Mouse (Mus musculus) WW6 (cell line): Measurements from ENCODE around the gene Vps45.

ENCODE experiments used
- DNase-seq: peaks from one replicate; pipeline ENCODE4 v3.0.0-alpha.2; 2013; ENCODE audit warnings: low read depth, low spot score

Vps45 gene

DNA sequence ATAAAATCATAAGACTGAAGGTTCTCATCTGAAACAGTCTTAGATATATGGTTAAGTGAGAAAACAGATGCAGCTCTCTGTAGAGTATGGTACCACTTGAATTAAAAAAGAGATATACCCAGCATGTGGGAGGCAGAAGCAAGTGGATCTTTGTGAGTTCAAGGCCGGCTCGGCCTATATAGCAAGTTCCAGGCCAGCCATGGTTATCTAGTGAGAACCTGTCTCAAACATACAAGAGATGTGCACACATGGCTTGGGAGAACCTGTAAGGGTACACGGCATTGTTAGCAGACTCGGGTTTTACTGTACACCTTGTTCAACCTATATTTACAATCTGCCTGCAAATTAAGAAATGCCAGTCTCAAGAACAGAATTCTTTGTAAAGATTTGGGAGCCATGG lies 19.4 kb downstream of the Vps45 start:
- DNase-seq: no peak

DNA sequence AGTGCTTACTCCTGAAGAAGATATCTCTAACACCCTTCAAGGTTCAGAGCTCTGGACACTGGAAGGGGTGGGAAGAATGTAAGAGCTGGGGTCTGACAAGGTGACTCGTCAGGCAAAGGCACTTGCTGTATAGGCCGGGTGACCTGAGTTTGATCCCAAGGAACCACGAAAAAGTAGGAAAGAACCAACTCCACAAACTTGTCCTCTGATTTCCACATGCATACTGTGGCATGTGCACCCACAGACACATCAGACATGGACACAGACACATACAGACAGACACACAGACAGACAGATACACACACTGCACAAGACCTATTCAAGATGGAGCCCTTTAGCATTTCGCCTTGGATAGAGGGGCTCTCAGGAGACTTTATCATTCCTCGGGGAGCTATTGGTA lies 20.1 kb downstream of the Vps45 start:
- DNase-seq: no peak

DNA sequence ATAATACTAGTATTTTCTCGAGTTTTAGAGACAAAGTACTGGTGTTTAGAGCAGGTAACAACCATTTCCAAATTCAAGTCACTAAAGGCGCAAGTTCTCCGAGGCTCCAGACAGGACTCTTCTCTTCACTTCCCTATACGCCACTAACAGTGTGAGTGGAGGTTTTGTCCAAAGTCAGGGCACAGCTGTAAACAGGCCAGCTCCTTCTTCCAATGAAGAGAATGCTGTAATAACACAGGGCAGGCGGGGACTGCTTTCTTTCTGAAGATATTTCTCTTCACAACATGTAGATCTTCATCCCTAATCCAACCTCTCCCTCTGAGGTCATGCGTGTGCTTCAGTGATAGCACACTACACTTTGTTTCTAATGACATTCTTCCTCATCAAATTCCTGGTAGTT lies 21.5 kb downstream of the Vps45 start:
- no peak for DNase-seq

DNA sequence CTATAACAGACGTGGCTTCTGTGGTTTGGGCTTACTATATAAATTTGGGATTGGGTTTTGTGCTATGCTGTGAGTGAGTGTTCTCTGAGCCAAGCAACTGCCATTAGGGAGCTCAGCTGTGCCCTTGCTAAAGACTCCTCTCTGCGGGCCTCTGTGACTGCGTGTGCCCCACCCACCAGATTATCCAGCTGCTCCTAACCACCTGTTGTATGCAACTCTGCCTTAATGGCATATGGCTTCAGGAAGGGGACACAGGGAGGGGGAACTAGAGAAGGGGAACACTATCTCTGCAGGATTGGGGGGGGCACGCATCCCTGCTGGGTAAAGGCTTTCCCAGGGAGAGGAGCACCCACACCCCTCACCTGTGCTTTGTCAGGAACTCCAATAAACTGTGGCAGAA lies 25.2 kb downstream of the Vps45 start:
- DNase-seq: no peak

DNA sequence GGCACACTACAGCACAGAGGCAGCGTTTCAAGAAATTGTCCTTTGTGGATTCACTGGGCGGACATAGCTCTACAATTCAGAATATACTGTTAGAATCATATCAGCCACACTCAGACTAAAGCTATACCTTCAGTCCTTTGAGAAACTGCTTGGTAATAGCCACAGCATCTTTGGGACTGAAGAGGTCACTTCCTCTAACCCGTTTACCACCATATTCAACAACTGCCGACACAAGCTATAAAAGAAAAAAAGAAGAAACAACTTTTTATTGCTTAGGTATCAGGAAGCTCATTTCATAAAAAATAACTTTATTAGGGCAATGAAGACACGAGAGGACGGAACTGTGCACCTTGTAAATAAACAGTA lies 25.6 kb downstream of the Vps45 start:
- DNase-seq: no peak

DNA sequence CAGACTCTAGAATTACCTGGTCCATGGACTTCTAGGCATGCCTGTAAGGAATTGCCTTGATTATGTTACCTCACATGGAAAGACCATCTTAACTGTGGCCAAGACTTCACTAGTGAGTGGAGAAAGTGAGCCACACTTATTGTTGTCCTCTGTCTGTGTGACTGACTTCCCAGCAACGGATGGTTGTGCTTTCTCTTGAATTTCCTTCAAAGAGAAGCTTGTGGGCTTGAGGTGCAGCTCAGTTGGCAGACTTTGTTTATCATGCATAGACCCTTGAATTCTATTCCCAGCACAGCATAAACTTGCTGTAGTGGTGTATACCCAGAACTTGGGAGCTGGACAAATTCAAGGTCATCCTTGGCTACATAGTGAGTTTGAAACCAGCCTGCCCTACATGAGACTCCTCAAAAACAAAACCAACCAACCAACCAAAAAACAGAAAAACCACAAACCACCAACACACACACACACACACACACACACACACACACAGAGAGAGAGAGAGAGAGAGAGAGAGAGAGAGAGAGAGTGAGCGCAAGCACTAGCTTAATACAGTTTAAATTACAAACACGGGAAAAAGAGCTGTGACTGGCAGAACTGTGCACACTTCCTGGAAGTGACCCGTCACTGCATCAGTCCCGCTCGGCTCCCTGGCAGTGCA lies 26.1 kb downstream of the Vps45 start:
- DNase-seq: no peak

DNA sequence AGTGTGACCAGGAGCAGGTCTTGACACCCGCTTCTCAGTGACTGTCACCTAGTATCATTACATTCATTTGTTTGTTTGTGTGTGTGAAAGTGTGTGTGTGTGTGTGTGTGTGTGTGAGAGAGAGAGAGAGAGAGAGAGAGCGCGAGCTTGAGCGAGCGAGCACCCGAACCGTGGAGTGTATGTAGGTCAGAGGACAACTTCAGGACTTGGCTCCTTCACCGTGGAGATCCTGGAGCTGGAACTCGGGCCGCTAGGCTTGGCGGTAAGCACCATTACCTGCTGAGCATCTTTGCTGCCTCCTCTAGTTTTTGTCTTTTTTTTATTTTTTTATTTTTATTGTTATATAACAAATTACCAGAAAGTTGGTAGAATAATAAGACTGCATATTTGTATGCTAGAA lies 28.5 kb downstream of the Vps45 start:
- DNase-seq: no peak

DNA sequence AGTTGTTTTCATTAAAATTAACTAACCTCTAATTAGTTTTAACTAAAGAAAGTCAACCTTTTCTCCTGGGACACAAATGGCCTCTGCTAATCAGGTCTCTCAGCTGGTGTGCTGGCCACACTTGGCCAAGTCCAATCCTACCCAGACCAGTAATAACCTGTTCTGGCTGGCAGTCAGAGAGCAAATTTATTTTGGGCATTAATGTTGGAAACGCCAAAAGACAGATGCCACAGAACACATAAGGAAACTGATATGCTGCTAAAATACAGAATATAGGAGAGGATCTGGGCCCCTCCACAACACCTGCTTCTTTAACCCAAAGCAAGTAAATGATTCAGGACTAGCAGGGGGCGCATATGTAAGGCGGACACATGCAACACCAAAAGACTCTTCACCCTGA lies 28.9 kb downstream of the Vps45 start:
- no peak for DNase-seq

DNA sequence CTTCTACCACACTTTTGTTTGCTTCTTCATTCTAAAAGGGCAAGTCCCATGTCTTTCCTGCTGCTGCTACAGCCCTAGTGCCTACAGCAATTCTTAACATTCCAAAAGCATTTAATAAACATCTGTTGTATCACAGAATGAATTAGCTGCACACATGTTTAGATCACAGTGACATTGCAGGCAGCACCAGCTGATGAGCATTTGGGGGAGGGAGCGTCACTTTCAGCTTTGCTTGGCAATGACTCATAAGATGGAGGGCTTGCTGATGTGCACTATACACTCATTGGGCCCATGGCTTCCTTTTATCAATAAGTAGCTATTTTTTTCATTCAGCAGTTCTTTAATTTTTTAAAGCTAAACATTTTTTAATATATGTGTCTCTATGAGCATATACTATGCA lies 30.4 kb downstream of the Vps45 start:
- no peak for DNase-seq

DNA sequence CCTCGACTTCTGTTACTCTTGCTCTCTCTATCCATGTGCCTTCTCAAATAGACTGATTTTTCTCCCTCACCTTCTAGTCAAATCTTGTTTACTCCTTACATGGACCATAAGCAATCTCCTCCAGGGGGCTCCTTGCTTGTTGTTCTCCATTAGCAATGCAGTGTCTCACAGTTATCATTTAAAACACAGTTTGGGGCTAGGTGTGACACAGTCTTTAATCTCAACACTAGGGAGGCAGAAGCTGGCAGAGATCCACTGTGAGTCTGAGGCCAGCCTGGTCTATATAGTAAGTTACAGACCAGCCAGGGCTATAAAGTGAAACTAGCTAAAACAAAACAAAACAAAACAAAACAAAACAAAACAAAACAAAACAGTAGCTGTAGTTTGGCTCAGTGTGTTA lies 31.1 kb downstream of the Vps45 start:
- DNase-seq: no peak

DNA sequence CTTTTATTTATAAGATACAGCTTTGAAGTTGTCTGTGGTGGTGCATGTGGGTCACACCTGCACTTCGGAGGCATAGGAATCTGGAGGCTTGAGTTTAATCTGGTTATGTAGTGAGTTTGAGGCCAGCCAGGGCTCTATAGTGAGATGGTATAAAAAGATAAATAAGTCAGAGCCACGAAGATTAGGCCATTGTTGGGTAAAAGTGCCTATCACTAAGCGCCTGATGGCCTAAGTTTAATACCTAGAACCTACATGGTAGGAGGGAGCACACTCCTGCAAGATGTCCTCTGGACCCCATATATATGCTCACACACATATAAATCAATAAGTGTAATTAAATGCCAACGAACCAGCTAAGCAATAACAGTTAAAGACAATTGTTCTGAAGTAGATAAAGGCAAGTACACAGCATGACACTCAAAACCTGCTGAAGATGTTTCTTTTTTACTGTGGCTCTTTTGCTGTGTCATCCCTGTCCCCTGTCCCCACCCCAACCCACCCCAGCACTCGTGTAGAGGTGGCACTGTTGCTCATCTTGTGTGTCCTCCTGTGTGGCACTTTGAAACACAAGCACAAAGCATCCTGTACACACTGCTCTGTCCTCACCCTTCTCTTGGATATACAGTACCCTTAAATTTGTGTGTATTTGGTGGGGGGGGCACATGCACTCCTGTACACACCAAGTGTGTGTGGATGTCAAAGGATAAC lies 36.7 kb downstream of the Vps45 start:
- no peak for DNase-seq

DNA sequence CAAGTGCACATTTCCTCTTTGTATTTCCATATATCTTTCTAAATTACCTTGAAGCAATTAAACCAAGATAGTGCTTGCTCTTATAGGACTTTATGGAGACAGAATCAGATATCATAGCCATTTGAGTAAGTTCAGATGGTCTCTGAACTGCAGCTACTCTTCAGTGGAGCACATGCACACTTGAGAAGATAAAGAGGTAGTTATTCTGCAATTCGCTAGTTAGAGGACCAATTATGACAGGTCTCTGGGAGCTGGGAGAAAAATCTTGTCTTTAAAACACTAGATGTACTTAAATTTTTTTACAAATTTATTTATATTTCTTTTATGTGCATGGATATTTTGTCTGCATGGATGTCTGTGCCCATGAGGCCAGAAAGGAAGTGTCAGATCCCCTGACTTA lies 37.5 kb downstream of the Vps45 start:
- no peak for DNase-seq

DNA sequence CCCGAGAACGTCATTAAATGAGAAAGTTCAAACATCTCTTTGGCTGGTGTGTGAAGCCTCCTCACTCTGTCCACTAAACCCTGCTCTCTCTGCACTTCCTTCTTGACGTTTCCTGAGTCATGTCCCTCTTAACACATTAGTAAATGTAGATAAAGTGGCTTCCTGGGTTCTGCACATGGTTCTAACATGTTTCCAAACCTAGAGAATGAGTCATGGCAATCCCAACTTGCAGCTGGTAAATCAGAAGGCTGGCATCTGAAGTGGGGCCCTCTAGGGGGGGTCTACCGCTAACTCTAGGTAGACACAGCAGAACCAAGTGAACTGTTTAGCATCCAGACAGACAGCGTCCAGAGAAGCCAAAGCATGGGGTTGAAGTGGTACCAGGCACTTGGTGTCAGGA lies 40.8 kb downstream of the Vps45 start:
- DNase-seq: no peak

DNA sequence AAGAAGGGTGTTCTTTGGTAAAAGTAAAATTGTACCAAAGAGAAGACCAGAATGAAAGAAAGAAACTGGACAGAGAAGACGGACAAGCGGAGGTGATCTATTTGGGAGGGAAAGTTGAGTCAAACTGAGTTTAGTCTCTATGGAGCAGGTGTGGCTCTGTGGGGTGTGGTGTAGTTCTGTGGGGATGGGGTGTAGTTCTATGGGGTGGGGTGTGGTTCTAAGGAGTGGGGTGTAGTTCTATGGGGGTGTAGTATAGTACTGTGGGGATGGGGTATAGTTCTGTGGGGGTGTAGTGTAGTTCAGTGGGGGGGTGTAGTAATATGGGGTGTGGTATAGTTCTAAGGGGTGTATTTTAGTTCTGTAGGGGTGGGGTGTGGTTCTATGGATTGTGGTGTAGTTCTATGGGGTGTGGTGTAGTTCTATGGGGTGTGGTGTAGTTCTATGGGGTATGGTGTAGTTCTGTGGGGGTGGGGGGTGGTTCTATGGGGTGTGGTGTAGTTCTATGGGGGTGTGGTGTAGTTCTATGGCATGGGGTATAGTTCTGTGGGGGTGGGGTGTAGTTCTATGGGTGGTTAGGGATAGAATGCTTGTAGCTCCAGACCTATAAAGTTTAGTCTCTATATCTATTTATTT lies 41.9 kb downstream of the Vps45 start:
- no peak for DNase-seq

DNA sequence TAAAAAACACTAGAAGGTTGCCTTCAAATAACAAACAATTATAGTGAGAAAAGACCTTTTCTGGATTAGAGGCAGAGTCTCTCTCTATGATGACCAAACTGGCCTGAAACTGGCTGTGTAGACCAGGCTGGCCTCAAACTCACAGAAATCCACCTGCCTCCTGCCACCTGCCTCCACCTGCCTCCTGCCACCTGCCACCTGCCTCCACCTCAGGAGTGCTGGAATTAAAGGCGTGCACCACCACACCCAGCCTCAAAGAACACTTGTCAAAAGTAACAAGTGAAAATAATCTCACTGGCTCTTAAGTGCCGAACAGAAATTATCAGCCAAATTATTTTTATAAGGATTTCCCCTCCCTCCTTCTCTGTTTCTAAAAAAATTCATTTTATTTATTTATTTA lies 42.6 kb downstream of the Vps45 start:
- no peak for DNase-seq

DNA sequence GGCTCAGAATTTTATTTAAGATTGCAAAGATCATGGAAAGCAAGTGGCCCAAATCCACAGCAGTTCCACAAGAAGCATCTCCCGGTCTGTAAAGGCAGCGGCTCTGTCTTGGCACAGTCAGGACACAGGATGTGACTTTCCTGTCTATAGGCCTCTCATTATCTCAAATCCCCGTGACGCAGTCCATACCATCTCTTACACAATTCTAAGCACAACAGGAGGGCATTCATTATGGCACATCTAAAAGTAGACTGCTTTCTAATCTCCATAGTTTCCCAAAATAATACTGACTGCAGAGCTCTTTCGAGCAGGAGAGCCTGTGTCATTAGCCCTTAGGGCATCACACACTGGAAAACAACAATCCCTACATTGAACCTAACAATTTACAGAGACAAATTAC lies 45.5 kb downstream of the Vps45 start:
- DNase-seq: no peak

DNA sequence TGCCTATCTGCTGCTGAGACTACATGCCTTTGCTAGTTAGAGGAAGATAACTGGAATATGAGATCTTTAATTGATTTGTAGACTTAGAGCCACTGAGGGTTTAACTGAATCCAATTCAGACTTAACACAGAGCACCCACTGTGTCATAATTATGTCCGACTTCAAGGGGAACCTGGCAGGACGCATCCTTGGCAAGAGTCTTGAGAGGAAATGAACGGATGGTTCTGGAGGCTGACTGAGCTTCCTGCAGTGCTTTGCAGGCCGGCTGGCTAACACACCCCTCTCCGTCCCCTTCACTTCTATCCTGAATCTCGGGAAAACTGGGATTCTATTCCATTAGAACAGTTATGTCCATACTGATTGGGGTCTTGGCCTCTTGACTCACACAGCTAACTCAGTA lies 49.8 kb downstream of the Vps45 start:
- no peak for DNase-seq

DNA sequence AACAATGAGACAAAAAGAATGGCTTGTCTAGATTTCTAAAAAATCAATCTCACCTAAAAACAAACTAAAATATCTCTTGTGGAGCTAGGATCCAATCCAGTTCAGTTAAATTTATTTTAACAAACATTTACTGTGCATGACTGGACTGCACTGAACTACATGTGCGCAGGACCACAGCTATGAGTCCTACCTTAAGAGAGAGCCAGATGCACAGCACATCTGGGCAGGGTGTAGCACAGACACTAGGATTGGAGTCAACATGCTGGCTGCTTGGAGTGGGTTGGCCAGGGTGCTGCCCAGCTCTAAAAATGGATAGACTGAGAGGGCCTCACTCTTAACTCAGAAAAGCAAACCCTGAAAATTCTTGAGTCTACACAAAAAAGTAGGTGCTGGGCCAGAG lies 56.7 kb downstream of the Vps45 start:
- no peak for DNase-seq

DNA sequence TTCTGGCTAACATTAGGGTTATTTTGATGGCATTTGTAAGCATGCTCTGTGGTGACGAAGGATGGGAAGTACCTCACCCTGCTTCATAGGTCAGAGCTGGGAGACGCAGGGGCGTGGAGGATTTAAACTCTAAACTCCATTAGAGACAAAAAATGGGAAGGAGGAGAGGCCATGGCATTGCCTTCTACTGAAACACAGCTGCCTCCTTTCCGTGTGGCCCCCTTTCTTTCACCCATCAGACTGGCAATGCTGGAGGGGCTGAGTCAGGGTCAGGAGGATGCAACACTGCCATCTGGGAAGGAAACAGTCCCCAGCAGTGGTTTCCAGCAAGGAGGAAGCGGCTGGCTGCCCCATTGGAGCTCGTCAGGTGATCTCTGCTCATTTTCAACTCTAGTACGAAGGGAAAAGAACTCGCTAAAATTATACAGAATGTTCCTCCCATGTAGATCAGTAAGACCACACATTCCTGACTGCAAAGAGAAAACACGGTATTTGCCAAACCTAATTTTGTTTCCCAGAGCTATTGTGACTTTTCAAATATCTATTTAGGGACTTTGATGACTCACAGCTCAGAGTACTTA lies 57.3 kb downstream of the Vps45 start:
- DNase-seq: no peak

DNA sequence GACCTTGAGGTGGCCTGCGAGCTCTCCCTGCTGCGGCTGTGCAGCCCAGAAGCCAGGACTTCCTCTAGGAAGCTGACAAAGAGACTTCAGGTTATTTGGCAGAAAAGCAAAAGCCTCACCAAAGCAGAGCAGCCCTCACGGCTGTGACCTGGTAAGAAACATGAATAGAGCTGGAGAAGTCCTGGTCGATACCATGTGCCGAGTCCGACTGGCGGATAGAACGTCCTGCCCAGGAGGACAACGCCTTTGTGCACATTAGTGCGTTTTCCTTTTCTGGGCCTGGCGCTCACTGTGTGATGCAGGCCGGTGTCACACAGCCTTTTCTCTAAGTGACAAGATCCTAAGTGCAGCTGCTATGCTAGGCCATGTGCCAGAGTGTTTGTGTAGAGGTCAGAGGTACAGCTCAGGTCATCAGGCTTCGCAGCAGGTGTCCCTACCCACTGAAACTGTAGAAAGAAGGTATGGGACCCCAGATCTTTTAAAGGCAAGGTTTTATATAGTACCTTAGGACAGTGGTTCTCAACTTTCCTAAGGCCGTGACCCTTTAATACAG lies 58.1 kb downstream of the Vps45 start:
- no peak for DNase-seq

DNA sequence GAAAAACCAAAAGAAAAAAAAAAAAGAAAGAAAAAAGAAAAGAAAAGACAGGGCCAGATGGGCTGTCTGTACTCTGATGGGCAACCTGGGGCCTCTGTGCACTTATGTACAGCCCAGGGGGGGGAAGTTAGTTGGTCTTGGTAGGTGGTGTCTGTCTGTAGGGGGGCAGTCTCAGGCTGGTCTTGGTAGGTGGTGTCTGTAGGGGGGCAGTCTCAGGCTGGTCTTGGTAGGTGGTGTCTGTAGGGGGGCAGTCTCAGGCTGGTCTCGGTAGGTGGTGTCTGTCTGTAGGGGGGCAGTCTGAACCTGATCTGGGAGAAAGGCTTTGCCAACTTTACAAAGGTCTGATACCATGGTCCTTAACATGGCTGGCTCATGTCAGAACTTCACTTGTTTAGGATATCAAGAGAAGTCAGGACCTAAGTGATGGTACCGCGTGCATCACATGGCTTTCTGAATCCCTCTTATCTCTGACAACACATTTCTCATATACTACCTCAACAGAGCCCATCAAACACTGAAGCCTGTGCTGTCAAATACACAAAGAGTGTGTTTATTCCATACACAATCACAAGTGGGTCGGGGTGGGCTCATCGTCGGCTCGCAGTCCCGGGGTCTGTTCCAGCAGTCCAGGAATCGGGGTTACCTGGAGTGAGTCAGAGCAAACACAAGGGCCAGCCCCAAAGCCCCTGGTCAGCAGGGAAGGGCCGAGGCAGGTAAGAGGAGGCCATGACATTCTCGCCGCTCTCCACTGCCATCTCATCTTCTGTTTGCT lies 58.8 kb downstream of the Vps45 start:
- no peak for DNase-seq

DNA sequence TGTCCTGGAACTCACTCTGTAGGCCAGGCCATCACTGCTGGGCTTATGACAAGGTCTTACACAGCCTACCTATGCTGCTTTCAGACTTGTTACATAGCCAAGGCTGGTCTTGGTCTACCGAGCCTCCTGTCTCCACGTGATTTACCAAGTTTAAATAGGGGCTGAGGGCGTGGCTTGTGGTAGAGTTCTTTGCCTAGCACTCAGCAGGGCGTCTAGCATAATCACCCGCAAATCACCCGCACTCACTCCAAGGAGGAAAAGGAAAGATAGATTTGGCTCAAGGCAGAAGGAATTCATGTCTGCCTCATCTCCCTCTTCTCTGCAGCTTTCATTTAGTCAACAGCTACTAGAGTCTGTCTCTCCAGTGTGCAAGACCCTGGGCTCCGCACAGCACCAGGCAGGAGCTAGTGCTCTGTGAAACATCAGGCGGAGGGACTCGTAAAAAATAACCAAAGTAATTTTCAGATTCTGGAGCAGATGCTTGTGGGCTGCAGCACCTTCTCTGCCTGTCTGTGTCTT lies 61.0 kb downstream of the Vps45 start:
- DNase-seq: no peak
